11 mouse cellular contexts compared by ENCODE assay signal in genomic region chr5:144219306-144219705, GRCm38 (mm10). TPM values are rescaled to one million over a fixed set of nuclear protein-coding genes. Genes with fewer than 3 reads are reported as not detected.
DNase-seq lines count a peak whose midpoint lies in the region; ATAC-seq and TF ChIP-seq lines count a peak whose summit lies in the region.
"Had no signal": no experiment of that assay in that cellular context is flagged by ENCODE, and none has a peak within 500 bp of the region (broad histone marks: within the 10 kb centered on the region; RNA-seq: fewer than 3 reads in every experiment).

No protein-coding gene starts in this region.

- no peaks in the 10 kb centered on the region for H3K27me3 ChIP-seq in liver, postnatal 0 days (ENCODE audit: insufficient read depth, low read length)
- no peaks in the 10 kb centered on the region for H3K27me3 ChIP-seq in liver, embryonic 11.5 days (replicated peaks; ENCODE audit: control insufficient read depth, insufficient read depth, low read length)
- no peaks in the 10 kb centered on the region for H3K27me3 ChIP-seq in forebrain, postnatal 0 days (ENCODE audit: insufficient read depth, low read length)
- H3K27me3 ChIP-seq: intestine, embryonic 15.5 days; neural tube, embryonic 13.5 days had no signal

- no peak overlapping the region for H3K4me2 ChIP-seq in liver, postnatal 0 days (ENCODE audit: low read depth, low read length)
- H3K4me2 ChIP-seq in liver, embryonic 11.5 days = no peak overlapping the region
- H3K4me2 ChIP-seq in forebrain, postnatal 0 days (ENCODE audit: low read depth) = no peak overlapping the region
- H3K4me2 ChIP-seq: intestine, embryonic 15.5 days; neural tube, embryonic 13.5 days had no signal

- WGBS in liver, postnatal 0 days (ENCODE audit: insufficient replicate concordance) = 65% methylated on average over 12 of the region's 12 CpGs
- WGBS in liver, embryonic 11.5 days = 70% methylated on average over 12 of the region's 12 CpGs
- WGBS in macrophage (ENCODE audit: missing documents) = 80% methylated on average over 12 of the region's 12 CpGs
- WGBS in forebrain, postnatal 0 days = 75% methylated on average over 12 of the region's 12 CpGs

- H3K4me3 ChIP-seq in liver, postnatal 0 days (ENCODE audit: low read depth, low read length) = no peak overlapping the region
- H3K4me3 ChIP-seq in liver, embryonic 11.5 days (ENCODE audit: low read depth, low read length) = no peak overlapping the region
- H3K4me3 ChIP-seq in macrophage (ENCODE audit: inconsistent target) = no peak overlapping the region
- no peak overlapping the region for H3K4me3 ChIP-seq in forebrain, postnatal 0 days (ENCODE audit: low read depth, low read length)
- H3K4me3 ChIP-seq: intestine, embryonic 15.5 days; neural tube, embryonic 13.5 days had no signal

- no peak for TF ChIP-seq CTCF in liver, postnatal 0 days (IDR thresholded peaks at IDR 0.05; ENCODE audit: low read depth)
- no peak for TF ChIP-seq CTCF in forebrain, postnatal 0 days (IDR thresholded peaks at IDR 0.05; ENCODE audit: low read depth)

- no peaks in the 10 kb centered on the region for H3K9me3 ChIP-seq in liver, postnatal 0 days (ENCODE audit: low read length)
- no peaks in the 10 kb centered on the region for H3K9me3 ChIP-seq in liver, embryonic 11.5 days (ENCODE audit: control insufficient read depth, low read length)
- H3K9me3 ChIP-seq in forebrain, postnatal 0 days (ENCODE audit: low read length) = no peaks in the 10 kb centered on the region
- H3K9me3 ChIP-seq: intestine, embryonic 15.5 days; neural tube, embryonic 13.5 days had no signal

- H3K4me1 ChIP-seq in liver, postnatal 0 days (ENCODE audit: insufficient read depth) = peaks cover 3% of the 10 kb centered on the region; the same call in 1 of the 2 replicates
- H3K4me1 ChIP-seq in liver, embryonic 11.5 days (replicated peaks; ENCODE audit: control insufficient read depth, insufficient read depth, low read length) = peaks cover 6% of the 10 kb centered on the region; the same call in 1 of the 2 replicates
- H3K4me1 ChIP-seq in forebrain, postnatal 0 days (ENCODE audit: insufficient read depth) = 0 out of 2 replicates have a peak, but pooled peaks cover under 1% of the 10 kb centered on the region

- H3K36me3 ChIP-seq in liver, postnatal 0 days (replicated peaks; ENCODE audit: insufficient read depth, low read length) = no peaks in the 10 kb centered on the region
- no peaks in the 10 kb centered on the region for H3K36me3 ChIP-seq in liver, embryonic 11.5 days (ENCODE audit: control insufficient read depth, insufficient read depth, low read length)
- peaks cover 49% of the 10 kb centered on the region for H3K36me3 ChIP-seq in macrophage (ENCODE audit: inconsistent target)
- peaks cover 25% of the 10 kb centered on the region for H3K36me3 ChIP-seq in forebrain, postnatal 0 days (ENCODE audit: insufficient read depth)
- H3K36me3 ChIP-seq: intestine, embryonic 15.5 days had no signal

- H3K79me2 ChIP-seq in macrophage (ENCODE audit: inconsistent target) = peaks cover 75% of the 10 kb centered on the region

- peak; percentile 43 for DNase-seq in adrenal gland, postnatal 14 days
- DNase-seq in adrenal gland, adult 18-20 months (ENCODE audit: low spot score in 2 of 2) = no peak
- DNase-seq in liver, postnatal 0 days = no peak
- DNase-seq in liver, embryonic 11.5 days (ENCODE audit: low spot score) = no peak
- peak; percentile 33 to 39 for DNase-seq in kidney, adult 8-10 months
- no peak for DNase-seq in forebrain, postnatal 0 days
- DNase-seq: liver had no signal

- no peak for ATAC-seq in liver, postnatal 0 days
- no peak for ATAC-seq in liver, embryonic 11.5 days (replicated peaks; ENCODE audit: low FRiP score)
- no peak for ATAC-seq in erythroblast, adult 5-6 weeks (replicated peaks; ENCODE audit: low FRiP score, poor library complexity, severe bottlenecking)
- ATAC-seq in forebrain, postnatal 0 days = no peak
- ATAC-seq: intestine, embryonic 15.5 days had no signal

- no peak for TF ChIP-seq EP300 in liver, postnatal 0 days (IDR thresholded peaks at IDR 0.05; ENCODE audit: low read depth)

- peak overlapping the region; percentile 34; the same call in 1 of the 2 replicates for H3K27ac ChIP-seq in liver, postnatal 0 days (ENCODE audit: low read depth)
- H3K27ac ChIP-seq in liver, embryonic 11.5 days (ENCODE audit: low read depth, low read length) = no peak overlapping the region
- H3K27ac ChIP-seq in macrophage = peak overlapping the region; percentile 97
- H3K27ac ChIP-seq in forebrain, postnatal 0 days (ENCODE audit: low read depth, low read length) = no peak overlapping the region
- H3K27ac ChIP-seq: intestine, embryonic 15.5 days; neural tube, embryonic 13.5 days had no signal

- no peak overlapping the region for H3K9ac ChIP-seq in liver, postnatal 0 days (replicated peaks)
- H3K9ac ChIP-seq in liver, embryonic 11.5 days (ENCODE audit: low read depth, low read length) = no peak overlapping the region
- no peak overlapping the region for H3K9ac ChIP-seq in forebrain, postnatal 0 days
- H3K9ac ChIP-seq: intestine, embryonic 15.5 days; neural tube, embryonic 13.5 days had no signal

RNA-seq across cellular contexts. Expression of gene Tecpr1, which starts 4.1 kb away (rescaled TPM):
- total RNA-seq in adrenal gland, postnatal 14 days (2021) = 79.1 and 89.2 TPM in 2 replicates
- total RNA-seq in adrenal gland, adult 18-20 months (2021) = 100 to 1,000 TPM; 110 to 112 TPM
- 2.1 and 2.5 TPM in 2 replicates for polyA plus RNA-seq in liver, postnatal 0 days (2015; fragmentation: Nextera tagmentation; extraction: Ambion mirVana)
- polyA plus RNA-seq in liver, embryonic 11.5 days (2014; fragmentation: Nextera tagmentation; extraction: Ambion mirVana) = 7.5 and 8.9 TPM in 2 replicates
- 1,000 to 10,000 TPM in 9 of 26 experiments, 100 to 1,000 TPM in 17; 169 to 1,925 (median 703) TPM for total RNA-seq in macrophage (2018; cell fraction: chromatin; rRNA removed)
- 100 to 1,000 TPM in 18 of 26 experiments, 10 to 100 TPM in 8; 66.8 to 322 (median 143) TPM for total RNA-seq in macrophage (2018; cell fraction: cytosol; rRNA removed)
- total RNA-seq in macrophage (2018; cell fraction: nucleus; rRNA removed) = 1,000 to 10,000 TPM in 5 of 26 experiments, 100 to 1,000 TPM in 21; 163 to 1,406 (median 471) TPM
- polyA plus RNA-seq in macrophage (2018) = 61.4 to 244 TPM (median 121 TPM) in 3 replicates
- 0.38 and 2.1 TPM in 2 replicates for total RNA-seq in erythroblast, adult 5-6 weeks (2015; ENCODE audit: low replicate concordance)
- total RNA-seq in erythroblast, adult 5-6 weeks (2017; ENCODE audit: low replicate concordance) = 0.56 and 0.94 TPM in 2 replicates
- 55.9 and 57.7 TPM in 2 replicates for total RNA-seq in forebrain, postnatal 0 days (2014; rRNA removed)
- 25.5 and 32.7 TPM in 2 replicates for polyA plus RNA-seq in forebrain, postnatal 0 days (2015; fragmentation: Nextera tagmentation; extraction: Ambion mirVana)

RNA-seq across cellular contexts. Expression of gene Bri3, which starts 24.9 kb away (rescaled TPM):
- 123 and 128 TPM in 2 replicates for total RNA-seq in adrenal gland, postnatal 14 days (2021)
- total RNA-seq in adrenal gland, adult 18-20 months (2021) = 100 to 1,000 TPM; 136 to 144 TPM
- polyA plus RNA-seq in liver, postnatal 0 days (2015; fragmentation: Nextera tagmentation; extraction: Ambion mirVana) = 51.1 and 53.0 TPM in 2 replicates
- 59.2 and 61.0 TPM in 2 replicates for polyA plus RNA-seq in liver, embryonic 11.5 days (2014; fragmentation: Nextera tagmentation; extraction: Ambion mirVana)
- 100 to 1,000 TPM in 22 of 26 experiments, 10 to 100 TPM in 4; 58.8 to 230 (median 146) TPM for total RNA-seq in macrophage (2018; cell fraction: chromatin; rRNA removed)
- total RNA-seq in macrophage (2018; cell fraction: cytosol; rRNA removed) = 100 to 1,000 TPM; 542 to 899 (median 688) TPM
- total RNA-seq in macrophage (2018; cell fraction: nucleus; rRNA removed) = 100 to 1,000 TPM; 108 to 411 (median 269) TPM
- polyA plus RNA-seq in macrophage (2018) = 238 to 490 TPM (median 271 TPM) in 3 replicates
- 1.9 and 9.0 TPM in 2 replicates for total RNA-seq in erythroblast, adult 5-6 weeks (2015; ENCODE audit: low replicate concordance)
- total RNA-seq in erythroblast, adult 5-6 weeks (2017; ENCODE audit: low replicate concordance) = 7.6 and 19.7 TPM in 2 replicates
- 17.6 and 26.5 TPM in 2 replicates for total RNA-seq in forebrain, postnatal 0 days (2014; rRNA removed)
- polyA plus RNA-seq in forebrain, postnatal 0 days (2015; fragmentation: Nextera tagmentation; extraction: Ambion mirVana) = 138 and 151 TPM in 2 replicates

RNA-seq across cellular contexts. Expression of gene Bhlha15, which starts 29.2 kb away (rescaled TPM):
- total RNA-seq in adrenal gland, postnatal 14 days (2021) = 0.63 and 1.1 TPM in 2 replicates
- total RNA-seq in adrenal gland, adult 18-20 months (2021) = under 1 TPM; 0.32 to 0.40 TPM
- polyA plus RNA-seq in liver, postnatal 0 days (2015; fragmentation: Nextera tagmentation; extraction: Ambion mirVana) = 0.16 and 0.19 TPM in 2 replicates
- 1.3 and 1.6 TPM in 2 replicates for polyA plus RNA-seq in liver, embryonic 11.5 days (2014; fragmentation: Nextera tagmentation; extraction: Ambion mirVana)
- total RNA-seq in macrophage (2018; cell fraction: chromatin; rRNA removed) = under 1 TPM in 7 of 26 experiments, not detected in 19; 0.20 to 0.46 (median 0.26) TPM
- total RNA-seq in macrophage (2018; cell fraction: cytosol; rRNA removed) = under 1 TPM in 2 of 26 experiments, not detected in 24; 0.03 TPM
- total RNA-seq in macrophage (2018; cell fraction: nucleus; rRNA removed) = under 1 TPM in 3 of 26 experiments, not detected in 23; 0.17 to 0.24 (median 0.18) TPM
- not detected in 3 replicates for polyA plus RNA-seq in macrophage (2018)
- 0.19 TPM in 1 of 2 replicates, not detected in the other for total RNA-seq in erythroblast, adult 5-6 weeks (2015; ENCODE audit: low replicate concordance)
- not detected in 2 replicates for total RNA-seq in erythroblast, adult 5-6 weeks (2017; ENCODE audit: low replicate concordance)
- total RNA-seq in forebrain, postnatal 0 days (2014; rRNA removed) = 0.77 TPM in 1 of 2 replicates, not detected in the other
- polyA plus RNA-seq in forebrain, postnatal 0 days (2015; fragmentation: Nextera tagmentation; extraction: Ambion mirVana) = 0.11 TPM in 1 of 2 replicates, not detected in the other

Comparison
In these comparisons a context has a peak if more than half of its experiments do, and no peak if none do; other contexts are left out.
1. DNase-seq: peak in adrenal gland, postnatal 14 days (single experiment) and kidney, adult 8-10 months (2 of 2); none in adrenal gland, adult 18-20 months (0 of 2), liver, postnatal 0 days (single experiment), liver, embryonic 11.5 days (single experiment) and forebrain, postnatal 0 days (single experiment).
2. H3K27ac ChIP-seq: peak in liver, postnatal 0 days (single experiment) and macrophage (single experiment); none in liver, embryonic 11.5 days (single experiment) and forebrain, postnatal 0 days (single experiment).
3. RNA of gene Tecpr1, which starts 4.1 kb away (total RNA-seq): 110 to 112 TPM in adrenal gland, adult 18-20 months, 79.1 to 89.2 TPM in adrenal gland, postnatal 14 days and 55.9 to 57.7 TPM in forebrain, postnatal 0 days; 0.38 to 2.1 TPM in erythroblast, adult 5-6 weeks; every median in the first group is over 10 times any median in the second.